Mouse (Mus musculus): ENCODE results near the gene Nol4l.
"Not testable (repeated sequence)": the region's sequence is repeated elsewhere in the genome, so short reads cannot be mapped to it uniquely, and the experiment has no call there.

Nol4l gene

DNA sequence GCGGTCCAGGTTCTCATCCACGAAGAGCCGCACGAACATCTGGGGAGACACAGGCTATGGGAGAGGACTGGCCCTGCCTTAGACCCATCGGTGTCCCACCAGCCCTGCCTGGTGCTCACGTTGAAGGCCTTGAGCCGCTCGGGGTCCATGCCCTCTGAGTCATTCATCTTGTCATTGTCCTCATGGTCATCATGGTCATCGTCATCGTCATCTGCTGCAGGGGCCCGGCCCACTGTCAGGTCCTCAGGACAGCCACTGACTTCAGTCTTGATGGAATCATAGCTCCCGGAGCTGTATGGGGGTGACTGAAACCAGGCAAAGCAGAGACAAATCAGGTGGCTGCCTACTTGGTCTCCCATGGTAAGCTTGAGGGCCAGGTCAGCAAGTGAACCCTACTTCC is 111.9 kb downstream of the Nol4l start:
- no peak for DNase-seq (ENCODE audit: low spot score)

DNA sequence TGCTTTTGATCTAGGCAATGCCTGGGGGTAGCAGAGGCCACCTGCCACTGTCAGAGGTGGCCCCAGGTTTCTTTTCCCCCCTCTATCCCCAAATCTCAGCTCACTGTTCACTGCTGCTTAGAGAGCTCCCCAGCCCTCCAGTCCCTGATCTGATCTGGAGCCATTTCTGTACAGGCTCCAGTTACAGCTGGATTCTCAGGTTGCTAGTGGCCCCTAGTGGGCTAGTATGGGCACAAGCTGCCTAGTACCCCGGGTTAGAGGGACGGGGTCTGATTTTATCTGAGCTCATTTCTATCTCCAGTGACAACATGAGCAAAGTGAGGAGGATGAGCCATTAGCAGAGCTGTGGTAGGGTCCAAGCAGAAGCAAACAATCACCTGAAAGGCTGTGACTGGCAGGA is 115.2 kb downstream of the Nol4l start:
- DNase-seq (ENCODE audit: low spot score): no peak

DNA sequence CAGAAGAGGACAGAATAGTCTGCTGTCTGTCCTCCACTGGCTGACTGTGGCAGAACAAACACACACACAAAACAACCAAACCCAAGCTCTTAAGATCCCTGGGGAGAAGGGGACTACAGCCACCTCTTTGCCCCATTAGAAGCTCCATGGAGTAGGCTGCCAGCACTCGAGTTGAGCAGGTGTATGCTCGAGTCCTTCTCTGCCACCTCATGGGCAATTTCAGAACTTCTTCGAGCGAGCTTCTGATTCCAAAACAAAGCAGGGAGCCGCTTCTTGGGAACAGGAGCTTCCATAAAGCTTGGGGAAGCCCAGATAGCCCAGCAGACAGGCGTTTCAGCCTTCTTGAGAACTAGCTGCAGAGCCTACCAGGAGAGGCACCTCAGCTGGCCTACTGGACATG is 117.2 kb downstream of the Nol4l start:
- no peak for DNase-seq (ENCODE audit: low spot score)

DNA sequence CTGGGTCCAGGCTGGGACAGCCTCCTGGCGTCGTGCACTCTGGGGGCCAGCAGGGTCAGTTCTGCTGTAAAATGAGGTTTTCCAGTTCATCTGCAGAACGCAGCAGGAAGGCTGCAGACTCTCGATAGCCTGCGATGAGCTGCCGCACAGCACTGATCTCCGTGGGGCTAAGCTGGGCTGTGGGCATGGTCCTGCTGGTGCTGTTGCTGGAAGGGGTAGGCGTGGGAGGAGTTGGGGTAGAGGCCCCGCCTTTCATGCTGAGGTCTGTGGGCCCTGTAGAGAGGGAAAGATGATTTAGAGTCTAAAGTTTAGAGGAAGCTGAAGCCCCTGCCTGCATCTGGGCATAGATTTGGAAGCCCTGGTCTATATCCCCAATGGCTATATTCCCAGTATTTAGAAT is 118.2 kb downstream of the Nol4l start:
- DNase-seq (ENCODE audit: low spot score): no peak

DNA sequence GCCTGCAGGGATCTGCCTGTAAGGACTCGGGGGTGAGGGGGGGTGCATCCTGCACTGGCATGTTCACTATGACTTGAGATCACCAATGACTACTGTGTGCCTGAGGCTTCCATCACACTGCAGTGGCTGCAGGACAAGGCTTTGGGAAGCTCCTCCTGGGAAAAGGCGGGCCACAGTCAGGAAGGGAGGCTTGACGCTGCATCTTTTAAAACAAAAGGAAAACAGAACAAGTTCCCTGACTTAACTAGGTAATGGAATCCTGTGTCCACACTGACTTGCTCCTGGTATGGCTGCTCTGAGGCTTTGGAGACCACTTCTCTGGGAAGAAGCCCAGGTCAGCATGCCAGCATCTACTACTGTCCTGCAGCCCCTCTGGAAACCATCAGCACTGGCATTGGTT is 120.8 kb downstream of the Nol4l start:
- no peak for DNase-seq (ENCODE audit: low spot score)

DNA sequence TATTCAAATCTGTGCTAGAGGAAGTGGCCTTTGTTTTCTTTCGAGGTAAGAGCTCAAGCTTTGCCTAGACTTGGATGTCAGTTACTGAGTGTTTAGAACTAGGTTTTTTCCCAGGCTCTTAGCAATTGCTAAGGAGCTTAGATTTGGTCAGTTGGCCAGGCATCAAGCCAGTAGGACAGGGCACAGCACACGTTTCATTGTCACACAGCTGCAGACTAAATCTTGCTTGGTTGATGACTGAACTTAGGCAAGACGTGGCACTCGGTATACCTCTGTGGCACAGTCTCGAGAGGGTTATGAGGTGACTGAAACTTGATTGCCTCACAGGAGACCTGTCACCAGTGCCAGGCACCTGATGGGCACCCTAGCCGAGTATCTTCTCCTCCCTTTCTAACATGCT is 122.9 kb downstream of the Nol4l start:
- DNase-seq (ENCODE audit: low spot score): no peak

DNA sequence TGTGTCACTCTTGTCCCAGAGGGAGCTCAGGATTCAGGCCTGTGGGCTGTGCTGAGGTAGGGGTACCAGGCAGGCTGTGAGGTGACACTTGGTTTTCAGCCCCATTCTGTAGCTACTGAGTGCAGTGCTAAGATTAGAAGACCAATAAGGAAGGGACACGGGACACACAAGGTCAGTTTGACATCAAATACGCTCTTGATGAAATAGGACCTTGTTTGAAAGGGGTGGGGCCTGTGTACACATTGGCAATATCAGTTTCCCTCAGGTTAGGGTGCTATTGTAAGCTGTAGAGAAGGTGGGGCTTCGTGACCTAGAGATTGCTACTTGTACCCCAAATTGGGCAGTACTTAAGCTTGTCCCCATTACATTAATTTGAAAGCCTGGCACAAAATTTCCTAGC is 124.9 kb downstream of the Nol4l start:
- no peak for DNase-seq (ENCODE audit: low spot score)

DNA sequence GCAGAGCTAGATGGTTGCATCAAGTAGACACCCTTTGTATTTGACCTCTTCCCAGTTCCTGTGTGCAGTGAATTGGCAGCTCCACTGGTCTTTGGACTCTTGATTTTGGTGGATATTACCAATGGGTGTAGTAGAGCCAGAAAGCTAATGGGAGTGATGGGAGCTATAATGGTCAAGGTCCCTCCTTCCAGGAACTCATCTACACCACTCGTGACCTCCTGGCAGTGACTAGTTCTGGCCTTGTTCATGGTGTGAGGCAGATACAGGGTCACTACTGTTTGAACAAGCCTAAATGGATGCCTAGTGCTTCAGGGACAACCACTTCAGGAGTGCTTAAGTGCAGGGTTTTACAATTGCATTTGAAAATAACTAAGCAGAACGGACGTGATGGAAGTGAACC is 125.7 kb downstream of the Nol4l start:
- DNase-seq (ENCODE audit: low spot score): no peak

DNA sequence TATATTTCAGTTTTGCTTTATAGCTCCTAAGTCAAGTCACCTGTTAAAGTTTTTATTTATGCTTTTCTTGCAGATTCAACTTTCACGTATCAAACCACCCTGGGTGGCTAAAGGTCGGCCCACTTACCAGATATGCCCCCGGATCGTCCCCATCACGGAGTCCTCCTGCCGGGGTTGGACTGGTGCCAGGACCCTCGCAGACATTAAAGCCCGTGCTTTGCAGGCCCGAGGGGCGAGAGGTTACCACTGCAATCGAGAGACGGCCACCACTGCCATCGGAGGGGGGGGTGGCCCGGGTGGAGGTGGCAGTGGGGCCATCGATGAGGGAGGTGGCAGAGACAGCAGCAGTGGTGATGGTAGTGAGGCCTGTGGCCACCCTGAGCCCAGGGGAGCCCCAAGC is 130.6 kb downstream of the Nol4l start:
- no peak for DNase-seq (ENCODE audit: low spot score)

DNA sequence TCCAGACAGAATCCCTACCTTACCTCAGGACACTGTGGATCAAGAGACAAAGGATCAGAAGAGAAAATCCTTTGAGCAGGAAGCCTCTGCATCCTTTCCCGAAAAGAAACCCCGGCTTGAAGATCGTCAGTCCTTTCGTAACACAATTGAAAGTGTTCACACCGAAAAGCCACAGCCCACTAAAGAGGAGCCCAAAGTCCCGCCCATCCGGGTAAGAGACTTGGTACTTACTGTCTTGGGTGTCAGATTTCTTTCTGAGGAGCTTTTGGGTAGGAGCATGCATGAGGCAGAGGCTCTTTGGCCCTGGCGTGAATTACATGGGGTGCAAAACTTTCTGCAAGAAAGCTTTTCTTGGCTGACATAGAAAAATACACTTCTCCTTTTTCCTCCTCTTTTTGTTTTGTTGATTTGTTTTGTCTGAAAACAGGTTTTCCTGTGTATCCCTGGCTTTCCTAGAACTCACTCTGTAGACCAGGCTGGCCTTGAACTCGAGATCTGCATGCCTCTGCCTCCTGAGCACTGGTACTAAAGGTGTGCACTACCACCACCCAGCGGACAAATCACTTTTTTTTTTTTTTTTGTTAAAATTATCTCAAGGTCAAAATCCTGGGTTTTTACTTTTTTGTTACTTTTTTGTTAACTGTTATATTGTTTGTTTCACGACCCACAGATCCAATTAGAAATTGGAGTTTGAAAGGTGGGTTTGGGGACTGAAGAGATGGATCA is 131.8 kb downstream of the Nol4l start:
- DNase-seq (ENCODE audit: low spot score): no peak

DNA sequence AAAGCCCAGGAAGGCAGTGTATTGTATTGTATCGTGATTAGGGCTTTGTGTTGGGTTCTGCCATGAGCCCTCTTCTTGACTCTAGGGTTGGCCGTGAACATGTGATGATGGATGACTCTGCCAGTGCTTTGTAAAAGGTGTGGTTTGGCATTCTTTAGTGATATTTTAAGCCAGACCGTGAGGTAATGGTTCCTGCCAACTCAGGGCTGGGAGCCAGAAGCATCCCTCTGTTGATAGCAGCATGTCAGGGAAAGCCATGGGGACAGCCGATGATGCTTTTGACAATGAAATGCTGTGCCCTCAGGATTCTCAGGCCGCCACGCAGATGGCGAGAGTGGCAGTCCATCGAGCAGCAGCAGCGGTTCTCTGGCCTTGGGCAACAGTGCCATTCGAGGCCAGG is 136.7 kb downstream of the Nol4l start:
- no peak for DNase-seq (ENCODE audit: low spot score)

DNA sequence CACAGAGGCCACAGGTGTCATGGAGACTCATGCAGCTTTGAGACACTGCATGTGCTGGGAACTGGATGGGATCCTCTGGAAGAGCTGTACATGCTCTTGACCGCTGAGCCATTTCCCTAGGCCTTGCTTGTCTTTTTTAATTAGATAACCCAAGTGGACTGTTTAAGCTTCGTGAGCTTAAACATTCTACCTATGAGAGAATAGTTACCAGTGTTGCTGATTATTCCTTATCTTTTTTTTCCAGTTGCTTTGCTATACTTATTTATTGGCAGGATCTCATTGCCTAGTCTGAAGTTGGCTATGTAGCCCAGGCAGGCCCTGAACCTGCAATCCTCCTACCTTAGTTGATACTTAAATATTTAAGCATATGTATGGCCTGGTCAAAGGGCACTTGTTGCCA is 139.9 kb downstream of the Nol4l start:
- DNase-seq (ENCODE audit: low spot score): no peak

DNA sequence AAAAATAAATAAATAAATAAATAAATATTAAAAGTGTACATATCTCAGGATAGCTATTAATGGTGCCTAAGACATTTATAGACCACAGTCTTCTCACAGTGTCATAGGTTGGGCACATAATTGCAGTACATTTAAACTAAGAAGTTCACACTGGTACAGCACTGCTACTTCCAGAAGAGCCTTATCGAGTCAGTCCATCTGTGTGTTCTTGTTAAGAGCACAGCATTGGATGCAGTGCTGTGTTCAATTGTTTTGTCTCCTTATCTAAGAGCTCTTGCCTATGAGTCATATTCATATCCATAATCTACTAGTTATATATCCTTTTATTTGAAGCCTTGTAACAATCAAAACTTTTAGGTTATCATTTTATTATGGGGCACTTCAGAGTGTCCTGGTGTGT is 149.3 kb downstream of the Nol4l start:
- no peak for DNase-seq (ENCODE audit: low spot score)

DNA sequence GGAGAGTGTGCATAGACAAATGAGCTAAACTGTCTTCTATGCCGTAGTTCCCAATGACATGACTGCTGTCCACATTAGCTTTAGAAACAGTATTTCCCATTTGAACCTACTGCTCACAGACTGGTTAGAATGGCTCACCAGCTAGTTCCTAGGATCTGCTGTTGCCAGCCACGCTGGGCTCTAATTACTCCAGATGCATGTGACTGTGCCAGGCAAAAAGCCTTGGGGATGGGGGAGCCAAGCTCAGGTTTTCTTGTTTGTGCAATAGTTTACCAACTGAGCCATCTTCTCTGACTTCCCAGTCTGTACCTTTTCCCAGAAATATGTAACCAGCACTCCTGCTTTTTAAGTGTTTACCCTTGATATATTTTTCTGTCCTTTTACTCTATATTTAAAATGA is 154.4 kb downstream of the Nol4l start:
- no peak for DNase-seq (ENCODE audit: low spot score)

DNA sequence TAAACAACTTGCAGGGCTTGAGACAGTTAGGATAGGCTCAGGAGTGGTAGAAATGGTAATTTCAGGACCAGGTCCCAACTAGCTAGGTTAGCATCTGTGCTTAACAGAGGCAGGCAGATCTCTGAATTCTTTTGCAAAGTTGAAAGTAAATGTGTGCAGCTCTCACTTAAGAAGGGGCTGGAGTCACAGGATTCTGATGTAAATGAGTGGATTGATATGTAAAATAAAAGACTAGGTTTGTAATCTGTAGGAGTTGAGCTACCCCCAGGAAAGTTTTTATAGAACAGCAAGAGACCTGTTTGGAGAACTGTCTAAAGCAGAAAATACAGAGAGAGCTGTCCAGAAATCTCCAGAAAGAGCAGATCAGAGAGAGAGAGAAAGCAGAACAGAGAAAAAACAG is 158.9 kb downstream of the Nol4l start:
- no peak for DNase-seq (ENCODE audit: low spot score)

DNA sequence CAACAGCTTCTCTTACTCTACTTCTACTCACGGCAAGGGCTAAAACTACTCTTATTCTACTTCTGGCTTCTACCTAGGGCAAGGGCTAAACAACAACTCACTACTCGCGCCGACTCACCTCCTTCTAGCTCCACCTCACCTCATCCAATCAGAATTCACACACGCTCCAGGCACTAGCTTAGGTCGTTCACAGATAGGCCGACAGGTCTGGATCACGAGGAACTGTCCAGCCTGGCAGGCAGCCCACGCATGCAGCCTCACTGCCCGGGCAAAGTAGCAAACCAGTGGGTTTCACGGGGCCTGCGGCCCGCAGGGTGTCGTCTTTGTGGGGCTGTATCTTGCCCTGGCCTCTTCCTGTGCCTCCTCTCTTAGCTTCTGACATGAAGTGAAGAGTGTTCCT is 165.2 kb downstream of the Nol4l start:
- DNase-seq (ENCODE audit: low spot score): not testable (repeated sequence)

DNA sequence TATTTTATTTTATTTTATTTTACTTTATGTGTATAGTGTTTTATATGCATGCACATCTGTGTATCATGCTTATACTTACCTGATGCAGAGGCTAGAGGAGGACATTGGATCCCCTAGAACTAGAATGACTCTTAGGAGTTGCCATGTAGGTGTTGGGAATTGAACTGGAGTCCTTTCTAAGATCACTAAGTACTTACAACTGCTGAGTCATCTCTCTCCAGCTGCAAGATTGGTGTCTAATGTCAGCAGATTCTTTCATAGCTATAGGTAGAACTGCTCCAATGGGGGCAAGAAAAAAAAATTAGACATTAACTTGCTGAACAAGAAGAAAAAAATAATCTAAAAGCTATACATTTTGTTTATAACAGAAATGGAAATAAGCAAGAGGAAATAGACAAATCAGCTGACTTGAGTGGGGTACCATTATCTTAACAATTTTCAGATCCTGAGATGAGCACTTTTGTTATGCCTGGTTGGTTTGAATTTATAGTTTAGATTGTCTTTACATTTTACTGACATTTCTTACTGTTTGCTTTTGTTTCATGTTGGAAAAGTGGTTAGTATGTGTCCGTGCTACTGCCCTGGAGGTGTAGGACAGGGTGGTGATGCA is 168.6 kb downstream of the Nol4l start:
- DNase-seq (ENCODE audit: low spot score): no peak

Measured in urinary bladder, postnatal 25 days (tissue).